Mouse (Mus musculus) liver, embryonic 14.5 days (tissue): ENCODE data around the gene Nlrx1. TPM values are rescaled to one million over a fixed set of nuclear protein-coding genes. Genes with fewer than 3 reads are reported as not detected.

Experiments
- ATAC-seq: fragments of 200-750 bp; cut with Nextera tagmentation; 2 replicates; pipeline ENCODE4 v1.8.0; 2017; ENCODE audit warnings: moderate number of reproducible peaks, mild to moderate bottlenecking, moderate library complexity; ENCODE audit not compliant: insufficient read depth
- DNase-seq, 3 experiments: peaks; one replicate each; pipeline ENCODE4 v3.0.0-alpha.2; 2012 to 2013; ENCODE audit warnings: low read depth in 3 of 3, low spot score in 3 of 3
- H3K27ac ChIP-seq: fragments of 300-500 bp; sonication (generic); 2 replicates; pipeline ENCODE4 v1.5.1; 2014; ENCODE audit warnings: moderate library complexity, mild to moderate bottlenecking, control low read depth, inconsistent platforms
- H3K27me3 ChIP-seq: fragments of 300-500 bp; sonication (generic); 2 replicates; pipeline ENCODE4 v1.6.1; 2014; ENCODE audit warnings: mild to moderate bottlenecking, low read length, moderate library complexity; ENCODE audit not compliant: control insufficient read depth, insufficient read depth
- H3K36me3 ChIP-seq: fragments of 300-500 bp; sonication (generic); replicated peaks from 2 replicates; pipeline ENCODE4 v1.6.1; 2014; ENCODE audit warnings: low read depth; ENCODE audit not compliant: control insufficient read depth, insufficient read depth
- H3K4me1 ChIP-seq, 2 experiments: fragments of 200-500 bp in 1 of 2; fragments of 300-500 bp in 1 of 2; sonication (generic) in 1 of 2; replicated peaks; 2 replicates each; pipeline ENCODE4 v1.6.1; 2012 to 2014; ENCODE audit warnings: antibody characterized with exemption in 1 of 2, inconsistent platforms in 1 of 2, low read length in 1 of 2; ENCODE audit not compliant: control insufficient read depth in 2 of 2, insufficient read depth in 2 of 2
- H3K4me2 ChIP-seq: fragments of 300-500 bp; sonication (generic); 2 replicates; pipeline ENCODE4 v1.6.1; 2014; ENCODE audit warnings: low read depth, mild to moderate bottlenecking, control low read depth, moderate library complexity
- H3K4me3 ChIP-seq, 2 experiments: fragments of 200-500 bp in 1 of 2; fragments of 300-500 bp in 1 of 2; sonication (generic) in 1 of 2; 2 replicates each; pipeline ENCODE4 v1.5.1; 2012 to 2014; ENCODE audit warnings: low read depth in 2 of 2, low read length in 2 of 2, mild to moderate bottlenecking in 2 of 2, control low read depth in 1 of 2, inconsistent platforms in 1 of 2, moderate library complexity in 1 of 2; ENCODE audit not compliant: insufficient read depth in 1 of 2
- H3K9ac ChIP-seq: fragments of 300-500 bp; sonication (generic); replicated peaks from 2 replicates; pipeline ENCODE4 v1.6.1; 2014; ENCODE audit warnings: mild to moderate bottlenecking, control low read depth, moderate library complexity
- H3K9me3 ChIP-seq: fragments of 300-500 bp; sonication (generic); 2 replicates; pipeline ENCODE4 v1.6.1; 2016; ENCODE audit warnings: low read length, mixed read lengths; ENCODE audit not compliant: control insufficient read depth
- CTCF ChIP-seq: IDR thresholded peaks from 2 replicates; pipeline ENCODE4 v1.5.1; 2016; ENCODE audit warnings: antibody characterized with exemption, low read depth, control low read depth
- EP300 ChIP-seq: IDR thresholded peaks from 2 replicates; pipeline ENCODE4 v1.6.1; 2016; ENCODE audit warnings: antibody characterized with exemption, low read depth
- WGBS: fragments of 180-500 bp; shearing (Covaris S2); extraction: QIAGEN DNeasy Blood & Tissue Kit; methylation state at CpG from one replicate; pipeline ENCODE4 v1.1.7; 2014; ENCODE audit not compliant: insufficient replicate concordance; 5-methylcytosine and 5-hydroxymethylcytosine counted together
- polyA plus RNA-seq, 2 experiments: library from polyadenylated mRNA; depleted of rRNA in 1 of 2; stranded (reverse) in 1 of 2; unstranded in 1 of 2; fragments of >200 nt; fragmentation: Nextera tagmentation in 1 of 2; extraction: Ambion mirVana in 1 of 2; gene quantifications; 2 replicates each; pipeline versions ENCODE4 v1.2.1 to v1.2.3; 2012 to 2014

Nlrx1 gene
- polyA plus RNA-seq, 2 experiments = 1.5 to 2.7 TPM

DNA sequence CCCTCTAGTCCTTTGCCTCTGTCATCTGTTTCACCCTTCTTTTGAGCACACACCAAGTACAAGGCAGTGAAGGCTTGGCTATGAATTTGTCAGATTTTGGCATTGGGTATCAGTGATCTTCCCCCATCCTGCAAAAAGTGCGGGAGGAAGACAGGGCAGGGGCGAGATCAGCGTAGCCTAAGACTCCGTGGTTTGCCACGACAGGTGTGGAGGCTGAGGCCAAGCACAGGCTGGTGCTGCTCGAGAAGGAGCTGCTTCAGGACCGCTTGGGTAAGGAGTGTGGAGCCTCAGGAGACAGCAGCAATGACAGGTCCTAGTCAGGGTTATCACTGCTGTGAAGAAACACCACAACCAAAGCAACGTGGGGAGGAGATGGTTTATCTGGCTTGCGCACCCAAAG lies 27.0 kb downstream of the Nlrx1 start:
- no peak for ATAC-seq
- Histone ChIP-seq H3K4me3 (no peak overlapping the region), H3K36me3 (no peaks in the 10 kb centered on the region), H3K9ac (no peak overlapping the region), H3K27me3 (no peaks in the 10 kb centered on the region; the same call in none of the 2 replicates), H3K27ac (no peak overlapping the region), H3K4me2 (no peak overlapping the region), H3K9me3 (no peaks in the 10 kb centered on the region), H3K4me1 (no peaks in the 10 kb centered on the region)
- DNase-seq = no peak
- no peak for TF ChIP-seq EP300
- TF ChIP-seq CTCF = no peak
- 29% methylated on average over 9 of the region's 9 CpGs for WGBS

DNA sequence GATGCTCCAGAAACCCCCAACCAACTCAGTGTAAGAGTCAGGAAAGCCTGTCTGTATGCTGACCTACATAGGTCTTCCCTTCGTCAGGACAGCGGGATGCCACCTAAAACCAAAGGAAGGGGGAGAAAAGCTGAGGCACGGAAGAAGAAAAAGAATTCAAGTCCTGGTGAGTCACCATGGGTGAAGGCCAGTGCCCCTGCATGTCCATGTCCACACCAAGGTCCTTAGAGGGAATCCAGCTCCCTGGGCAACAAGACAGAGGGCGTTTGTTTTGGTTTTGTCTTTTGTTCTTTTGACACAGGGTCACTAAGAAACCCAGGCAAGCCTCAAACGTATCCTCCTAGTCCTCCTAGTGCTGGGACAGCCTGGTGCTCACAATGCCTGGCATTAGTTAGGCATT lies 27.5 kb downstream of the Nlrx1 start:
- 57% methylated on average over 5 of the region's 5 CpGs for WGBS
- ATAC-seq = no peak
- Histone ChIP-seq H3K4me3 (no peak overlapping the region), H3K9ac (no peak overlapping the region), H3K27me3 (no peaks in the 10 kb centered on the region; the same call in none of the 2 replicates), H3K9me3 (no peaks in the 10 kb centered on the region), H3K27ac (no peak overlapping the region), H3K4me1 (no peaks in the 10 kb centered on the region), H3K4me2 (no peak overlapping the region), H3K36me3 (no peaks in the 10 kb centered on the region)
- TF ChIP-seq CTCF (no peak), EP300 (no peak)
- no peak for DNase-seq

- Histone ChIP-seq H3K9ac (no peak within 1 kb of the TSS), H3K36me3 (no peaks in the 10 kb centered on the region), H3K27ac (no peak within 1 kb of the TSS), H3K9me3 (no peaks in the 10 kb centered on the region), H3K4me3 (no peak within 1 kb of the TSS), H3K4me2 (no peak within 1 kb of the TSS), H3K27me3 (no peaks in the 10 kb centered on the region; the same call in none of the 2 replicates), H3K4me1 (no peaks in the 10 kb centered on the region)
- ATAC-seq = no peak
- WGBS = 51% methylated on average over 2 of the region's 2 CpGs
- no peak for TF ChIP-seq CTCF
- DNase-seq = no peak
Observed at GRCm38 (mm10) chr9:44240399-44240798, 28.0 kb downstream of the Nlrx1 start, which contains the start of gene Ccdc153. Gene Ccdc153, plus strand, starts transcription at chr9:44240676.

DNA sequence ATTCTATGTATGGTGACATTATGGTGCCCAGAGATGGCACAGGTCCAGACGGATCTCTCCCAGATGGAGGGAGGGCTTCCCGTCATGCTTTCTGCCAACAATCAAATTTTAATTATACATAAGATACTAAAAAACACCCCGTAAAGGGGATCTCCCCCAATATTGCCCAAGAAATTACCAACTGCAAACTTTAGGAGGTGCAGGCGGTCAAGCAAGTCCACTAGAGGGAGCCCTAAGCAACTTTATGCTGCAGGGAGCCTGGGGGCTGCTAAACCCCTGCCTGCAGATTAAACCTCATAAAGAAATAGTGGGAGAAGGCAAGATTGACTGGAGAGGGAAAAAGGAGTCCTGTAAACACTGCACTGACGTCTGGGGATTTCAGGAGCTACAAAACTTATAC lies 29.0 kb downstream of the Nlrx1 start:
- Histone ChIP-seq H3K4me2 (no peak overlapping the region), H3K4me1 (peaks cover 0 to 3% of the 10 kb centered on the region in 2 experiments; a peak in 2 of 4 replicates), H3K27ac (no peak overlapping the region), H3K9me3 (no peaks in the 10 kb centered on the region), H3K36me3 (no peaks in the 10 kb centered on the region), H3K4me3 (no peak overlapping the region), H3K27me3 (no peaks in the 10 kb centered on the region; the same call in none of the 2 replicates), H3K9ac (no peak overlapping the region)
- DNase-seq = peak in 2 of 3 experiments; percentile 31 to 35
- peak; percentile 86 for TF ChIP-seq CTCF
- no peak for TF ChIP-seq EP300
- no peak for ATAC-seq
- WGBS = 10% methylated on average over 5 of the region's 5 CpGs

- Histone ChIP-seq H3K27ac (no peak overlapping the region), H3K27me3 (no peaks in the 10 kb centered on the region; the same call in none of the 2 replicates), H3K9me3 (no peaks in the 10 kb centered on the region), H3K4me3 (no peak overlapping the region), H3K4me1 (peaks cover 0 to 7% of the 10 kb centered on the region in 2 experiments; a peak in 2 of 4 replicates), H3K9ac (no peak overlapping the region), H3K36me3 (no peaks in the 10 kb centered on the region), H3K4me2 (no peak overlapping the region)
- ATAC-seq (no peak), DNase-seq (no peak)
- no peak for TF ChIP-seq CTCF
- TF ChIP-seq EP300 = no peak
- 65% methylated on average over 17 of the region's 17 CpGs for WGBS
Observed at GRCm38 (mm10) chr9:44238501-44239190, 29.8 kb downstream of the Nlrx1 start.
